Mouse (Mus musculus): ENCODE results near the gene Ssh1. TPM values are rescaled to one million over a fixed set of nuclear protein-coding genes. Genes with fewer than 3 reads are reported as not detected.

Ssh1 gene
- polyA plus RNA-seq, 1 experiment from 2014 or later, result 7.4 TPM

- H3K9ac ChIP-seq, result peak overlapping the region; percentile 42
- peak overlapping the region; percentile 54 for H3K4me2 ChIP-seq
- peaks cover 97% of the 10 kb centered on the region for H3K36me3 ChIP-seq (replicated peaks)
- no peaks in the 10 kb centered on the region for H3K27me3 ChIP-seq
- peak overlapping the region; percentile 4; the same call in 1 of the 2 replicates for H3K4me3 ChIP-seq (replicated peaks)
- no peaks in the 10 kb centered on the region for H3K9me3 ChIP-seq (replicated peaks)
- peak overlapping the region; percentile 77 for H3K27ac ChIP-seq (replicated peaks)
- WGBS (ENCODE audit: insufficient replicate concordance), result 7% methylated on average over 11 of the region's 11 CpGs
- peaks cover 32% of the 10 kb centered on the region for H3K4me1 ChIP-seq (replicated peaks)
- peak; percentile 75 for ATAC-seq (ENCODE audit: insufficient read depth)
Measured at GRCm38 (mm10) chr5:113951693-113952071, 42.0 kb downstream of the Ssh1 start.

DNA sequence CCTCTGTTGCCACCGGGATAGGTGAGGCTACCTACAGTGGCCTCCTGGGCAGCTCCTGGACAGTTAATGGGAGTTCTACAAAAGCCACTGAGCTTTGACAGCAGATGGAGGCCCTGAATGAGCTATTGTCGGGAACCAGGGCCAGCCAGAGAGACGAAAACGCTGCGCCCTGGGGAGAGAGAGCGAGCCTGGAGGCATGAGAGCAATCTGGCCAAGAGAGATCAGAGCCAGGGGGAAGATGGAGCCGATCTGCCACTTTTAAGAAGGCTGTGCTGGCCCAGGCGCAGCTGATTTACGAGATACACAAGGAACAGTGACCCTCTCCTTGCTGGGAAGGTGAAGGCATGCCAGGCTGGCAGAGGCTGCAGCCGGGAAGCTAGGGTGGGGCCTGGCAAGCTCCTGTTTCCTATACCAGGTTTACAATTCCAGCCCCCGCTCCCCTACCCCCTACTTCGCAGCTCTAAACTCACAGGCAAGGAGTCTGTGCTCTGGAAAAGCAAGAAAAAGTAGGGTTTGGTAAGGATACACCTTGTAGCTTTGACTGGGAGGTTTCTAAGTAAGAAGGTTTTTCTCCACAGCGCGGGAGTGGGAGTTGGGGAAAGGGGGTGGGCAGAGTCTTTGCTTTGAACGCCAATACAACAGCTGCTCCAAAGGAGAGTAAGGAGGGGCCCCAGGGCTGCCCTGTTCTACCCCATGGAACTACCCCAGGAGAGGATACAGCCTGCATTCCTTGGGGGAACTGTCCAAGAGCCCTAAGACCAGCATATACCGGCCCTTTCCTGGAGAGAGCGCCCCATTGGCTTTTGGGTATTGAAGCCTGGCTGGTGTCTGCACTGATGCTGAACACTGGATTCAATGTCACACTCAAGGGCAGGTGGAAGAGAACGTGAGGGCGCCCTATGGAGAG is 42.7 kb downstream of the Ssh1 start:
- peak; percentile 23; the same call in 1 of the 2 replicates for ATAC-seq (ENCODE audit: insufficient read depth)
- WGBS (ENCODE audit: insufficient replicate concordance), result 51% methylated on average over 19 of the region's 19 CpGs
- Histone ChIP-seq H3K27me3 (no peaks in the 10 kb centered on the region), H3K4me3 (replicated peaks) (peak overlapping the region; percentile 4; the same call in 1 of the 2 replicates), H3K9me3 (replicated peaks) (no peaks in the 10 kb centered on the region), H3K36me3 (replicated peaks) (peaks cover 98% of the 10 kb centered on the region), H3K9ac (peak overlapping the region; percentile 42; the same call in 1 of the 2 replicates), H3K4me2 (peak overlapping the region; percentile 54), H3K27ac (replicated peaks) (peak overlapping the region; percentile 77), H3K4me1 (replicated peaks) (peaks cover 32% of the 10 kb centered on the region)

DNA sequence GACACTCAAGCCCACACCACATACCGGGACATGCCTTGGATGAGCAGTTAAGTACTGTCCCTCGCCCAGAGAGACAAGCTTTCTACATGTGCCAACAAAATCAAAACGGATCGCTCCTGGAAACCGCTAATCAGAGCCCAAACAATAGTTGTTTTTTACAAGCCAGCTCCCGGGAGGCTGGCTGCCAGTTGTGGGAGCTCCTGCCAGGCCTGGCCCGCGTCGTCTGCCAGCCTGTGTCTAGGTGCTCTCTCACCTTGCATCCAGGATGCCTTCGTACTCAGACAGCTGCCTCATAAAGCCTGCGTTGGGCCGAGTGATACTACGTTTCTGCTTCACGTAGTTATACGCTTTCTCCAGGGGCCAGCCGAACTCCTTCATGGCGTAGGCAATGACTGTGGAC is 43.6 kb downstream of the Ssh1 start:
- no peak overlapping the region for H3K4me3 ChIP-seq (replicated peaks)
- 92% methylated on average over 17 of the region's 17 CpGs for WGBS (ENCODE audit: insufficient replicate concordance)
- H3K9me3 ChIP-seq (replicated peaks), result no peaks in the 10 kb centered on the region
- H3K27me3 ChIP-seq, result no peaks in the 10 kb centered on the region
- no peak overlapping the region for H3K27ac ChIP-seq (replicated peaks)
- H3K9ac ChIP-seq, result no peak overlapping the region
- ATAC-seq (ENCODE audit: insufficient read depth), result no peak
- peaks cover 98% of the 10 kb centered on the region for H3K36me3 ChIP-seq (replicated peaks)
- H3K4me1 ChIP-seq (replicated peaks), result peaks cover 32% of the 10 kb centered on the region
- no peak overlapping the region for H3K4me2 ChIP-seq

- H3K9ac ChIP-seq, result no peak overlapping the region
- H3K9me3 ChIP-seq (replicated peaks), result no peaks in the 10 kb centered on the region
- peaks cover 98% of the 10 kb centered on the region for H3K36me3 ChIP-seq (replicated peaks)
- 64% methylated on average over 2 of the region's 2 CpGs for WGBS (ENCODE audit: insufficient replicate concordance)
- H3K4me3 ChIP-seq (replicated peaks), result no peak overlapping the region
- peaks cover 28% of the 10 kb centered on the region for H3K4me1 ChIP-seq (replicated peaks)
- H3K27me3 ChIP-seq, result no peaks in the 10 kb centered on the region
- no peak overlapping the region for H3K4me2 ChIP-seq
- no peak for ATAC-seq (ENCODE audit: insufficient read depth)
- H3K27ac ChIP-seq (replicated peaks), result no peak overlapping the region
Measured at GRCm38 (mm10) chr5:113947280-113947679, 46.4 kb downstream of the Ssh1 start.

DNA sequence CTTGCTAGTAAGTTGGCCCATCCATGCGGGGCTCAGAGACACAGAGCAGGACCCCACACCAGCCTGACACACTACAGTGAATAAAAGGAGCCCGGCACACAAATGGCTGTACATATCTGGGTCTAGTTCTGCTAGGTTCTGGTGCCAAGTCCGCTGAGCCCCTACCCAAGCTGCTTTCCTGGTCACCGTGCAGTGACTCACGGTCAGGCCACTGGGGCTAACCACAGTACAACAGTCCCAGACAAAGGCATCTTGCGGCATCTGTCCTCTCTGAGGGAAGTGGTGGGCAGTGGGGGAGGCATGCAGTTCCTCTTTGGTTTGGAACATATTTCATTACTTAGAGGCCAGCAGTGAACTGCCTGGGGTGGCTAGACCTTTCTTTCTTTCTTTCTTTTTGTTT is 48.6 kb downstream of the Ssh1 start:
- H3K27ac ChIP-seq (replicated peaks), result peak overlapping the region; percentile 49; the same call in 1 of the 2 replicates
- no peak overlapping the region for H3K4me3 ChIP-seq (replicated peaks)
- H3K36me3 ChIP-seq (replicated peaks), result peaks cover 99% of the 10 kb centered on the region
- no peak overlapping the region for H3K9ac ChIP-seq
- peaks cover 11% of the 10 kb centered on the region for H3K4me1 ChIP-seq (replicated peaks)
- no peak; the same call in 1 of the 2 replicates for ATAC-seq (ENCODE audit: insufficient read depth)
- WGBS (ENCODE audit: insufficient replicate concordance), result 44% methylated on average over 6 of the region's 6 CpGs
- H3K4me2 ChIP-seq, result no peak overlapping the region
- no peaks in the 10 kb centered on the region for H3K9me3 ChIP-seq (replicated peaks)
- no peaks in the 10 kb centered on the region for H3K27me3 ChIP-seq

DNA sequence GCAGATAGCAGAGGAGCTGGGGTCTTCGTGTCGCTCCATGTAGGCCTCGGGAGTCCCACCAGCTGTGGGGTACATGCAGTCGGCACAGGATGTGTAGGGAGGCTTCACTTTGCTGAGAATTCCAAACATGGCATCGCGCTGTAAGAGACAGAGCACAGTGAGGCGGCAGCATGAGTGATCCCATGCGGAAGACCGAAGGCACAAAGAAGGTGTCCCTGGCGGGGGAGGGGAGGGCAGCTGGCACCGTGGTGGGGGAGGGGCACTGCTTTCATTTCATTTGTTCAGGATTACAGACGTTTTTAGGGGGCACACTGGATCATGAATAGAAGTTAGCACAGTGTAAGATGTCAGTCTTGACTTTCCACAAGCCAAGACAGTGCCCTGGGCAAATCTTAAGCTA is 50.4 kb downstream of the Ssh1 start:
- H3K36me3 ChIP-seq (replicated peaks), result peaks cover 98% of the 10 kb centered on the region
- no peaks in the 10 kb centered on the region for H3K9me3 ChIP-seq (replicated peaks)
- peaks cover 13% of the 10 kb centered on the region for H3K4me1 ChIP-seq (replicated peaks)
- H3K27me3 ChIP-seq, result no peaks in the 10 kb centered on the region
- H3K9ac ChIP-seq, result no peak overlapping the region
- no peak for ATAC-seq (ENCODE audit: insufficient read depth)
- no peak overlapping the region for H3K27ac ChIP-seq (replicated peaks)
- H3K4me3 ChIP-seq (replicated peaks), result no peak overlapping the region
- 82% methylated on average over 12 of the region's 12 CpGs for WGBS (ENCODE audit: insufficient replicate concordance)
- H3K4me2 ChIP-seq, result no peak overlapping the region

- Histone ChIP-seq H3K4me3 (replicated peaks) (no peak overlapping the region), H3K9me3 (replicated peaks) (no peaks in the 10 kb centered on the region), H3K27me3 (no peaks in the 10 kb centered on the region), H3K4me2 (no peak overlapping the region), H3K4me1 (replicated peaks) (peaks cover 14% of the 10 kb centered on the region), H3K9ac (no peak overlapping the region), H3K36me3 (replicated peaks) (peaks cover 92% of the 10 kb centered on the region), H3K27ac (replicated peaks) (no peak overlapping the region)
- 76% methylated on average over 12 of the region's 12 CpGs for WGBS (ENCODE audit: insufficient replicate concordance)
- ATAC-seq (ENCODE audit: insufficient read depth), result no peak
Measured at GRCm38 (mm10) chr5:113942580-113942979, 51.1 kb downstream of the Ssh1 start.

- Histone ChIP-seq H3K4me2 (no peak overlapping the region), H3K9me3 (replicated peaks) (no peaks in the 10 kb centered on the region), H3K27me3 (no peaks in the 10 kb centered on the region), H3K36me3 (replicated peaks) (peaks cover 61% of the 10 kb centered on the region), H3K4me3 (replicated peaks) (no peak overlapping the region), H3K4me1 (replicated peaks) (peaks cover 16% of the 10 kb centered on the region), H3K27ac (replicated peaks) (no peak overlapping the region), H3K9ac (no peak overlapping the region)
- WGBS (ENCODE audit: insufficient replicate concordance), result 82% methylated on average over 12 of the region's 12 CpGs
- no peak for ATAC-seq (ENCODE audit: insufficient read depth)
Measured at GRCm38 (mm10) chr5:113939263-113939900, 54.3 kb downstream of the Ssh1 start.

DNA sequence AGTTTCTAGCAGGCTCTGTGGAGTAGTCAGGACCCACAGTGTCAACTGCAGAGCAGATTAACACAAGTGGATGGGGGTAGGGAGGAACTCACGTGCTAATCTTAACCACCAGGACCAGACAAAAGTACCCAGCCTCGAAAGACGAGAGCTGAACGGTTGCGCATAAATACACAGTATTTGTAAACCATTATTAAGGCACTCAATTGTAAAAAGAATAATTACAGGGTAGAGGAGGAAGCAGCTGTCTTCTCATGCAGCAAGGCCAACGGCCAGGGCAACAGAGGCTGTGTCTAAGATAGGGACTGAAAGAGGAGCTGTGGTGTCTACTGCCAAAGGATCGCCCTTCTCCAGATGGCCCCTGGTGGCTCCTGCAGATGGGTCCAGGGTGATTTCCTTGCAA is 56.0 kb downstream of the Ssh1 start:
- peaks cover 23% of the 10 kb centered on the region for H3K4me1 ChIP-seq (replicated peaks)
- H3K4me3 ChIP-seq (replicated peaks), result no peak overlapping the region
- H3K27me3 ChIP-seq, result no peaks in the 10 kb centered on the region
- no peaks in the 10 kb centered on the region for H3K9me3 ChIP-seq (replicated peaks)
- H3K9ac ChIP-seq, result no peak overlapping the region
- H3K27ac ChIP-seq (replicated peaks), result no peak overlapping the region
- no peak overlapping the region for H3K4me2 ChIP-seq
- WGBS (ENCODE audit: insufficient replicate concordance), result 24% methylated on average over 7 of the region's 7 CpGs
- H3K36me3 ChIP-seq (replicated peaks), result peaks cover 44% of the 10 kb centered on the region
- no peak for ATAC-seq (ENCODE audit: insufficient read depth)

- H3K4me2 ChIP-seq, result peak overlapping the region; percentile 13
- peaks cover 35% of the 10 kb centered on the region for H3K4me1 ChIP-seq (replicated peaks)
- WGBS (ENCODE audit: insufficient replicate concordance), result 37% methylated on average over 6 of the region's 6 CpGs
- H3K4me3 ChIP-seq (replicated peaks), result no peak overlapping the region
- no peak; the same call in 1 of the 2 replicates for ATAC-seq (ENCODE audit: insufficient read depth)
- H3K9ac ChIP-seq, result no peak overlapping the region
- H3K27me3 ChIP-seq, result no peaks in the 10 kb centered on the region
- H3K36me3 ChIP-seq (replicated peaks), result peaks cover 7% of the 10 kb centered on the region; the same call in 1 of the 2 replicates
- H3K27ac ChIP-seq (replicated peaks), result no peak overlapping the region
- no peaks in the 10 kb centered on the region for H3K9me3 ChIP-seq (replicated peaks)
Measured at GRCm38 (mm10) chr5:113933889-113934288, 59.8 kb downstream of the Ssh1 start.

- WGBS (ENCODE audit: insufficient replicate concordance), result 66% methylated on average over 4 of the region's 4 CpGs
- peaks cover 34% of the 10 kb centered on the region for H3K4me1 ChIP-seq (replicated peaks)
- no peak overlapping the region for H3K9ac ChIP-seq
- no peaks in the 10 kb centered on the region for H3K9me3 ChIP-seq (replicated peaks)
- no peak overlapping the region for H3K4me3 ChIP-seq (replicated peaks)
- H3K27me3 ChIP-seq, result no peaks in the 10 kb centered on the region
- peaks cover 3% of the 10 kb centered on the region; the same call in 1 of the 2 replicates for H3K36me3 ChIP-seq (replicated peaks)
- no peak overlapping the region for H3K27ac ChIP-seq (replicated peaks)
- no peak for ATAC-seq (ENCODE audit: insufficient read depth)
- peak overlapping the region; percentile 13 for H3K4me2 ChIP-seq
Measured at GRCm38 (mm10) chr5:113933480-113933879, 60.2 kb downstream of the Ssh1 start.

Data from liver, embryonic 15.5 days (tissue).